Mouse (Mus musculus) bone marrow macrophage, adult 2 months (primary cell): ENCODE data around the gene Cript.

Experiments
- CTCF ChIP-seq: IDR thresholded peaks from 2 replicates; pipeline ENCODE4 v1.5.1; 2012; ENCODE audit warnings: low read depth, mild to moderate bottlenecking, low read length, moderate library complexity
- POLR2A ChIP-seq: IDR thresholded peaks from 2 replicates; pipeline ENCODE4 v1.6.1; 2012; ENCODE audit warnings: mild to moderate bottlenecking, low read depth, low read length, borderline replicate concordance

DNA sequence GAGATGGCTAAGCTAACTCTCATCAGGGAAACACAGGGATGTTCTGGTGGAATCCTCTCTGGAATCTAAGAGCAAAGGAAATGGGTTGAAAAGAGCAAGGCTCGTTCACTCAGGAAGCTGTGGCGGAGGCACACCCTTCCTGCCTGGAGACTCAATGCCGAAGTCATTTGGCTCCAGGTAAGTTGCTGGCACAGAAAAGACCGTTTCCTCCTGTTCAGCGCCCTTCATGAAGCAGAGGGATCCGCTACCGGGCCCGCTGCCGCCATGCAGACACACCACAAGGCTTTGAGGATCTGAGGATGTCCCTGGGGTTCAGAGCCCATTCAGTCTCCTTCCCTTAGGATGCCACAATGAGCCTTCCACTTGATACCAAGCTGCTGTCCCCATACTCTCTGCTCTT, 37.3 kb downstream of the Cript start:
- TF ChIP-seq CTCF, result no peak
- no peak for TF ChIP-seq POLR2A
